Mouse (Mus musculus) midbrain, postnatal 0 days (tissue): ENCODE data around the gene Elovl5. TPM values are rescaled to one million over a fixed set of nuclear protein-coding genes. Genes with fewer than 3 reads are reported as not detected.

Source experiments
- ATAC-seq: fragments of 200-750 bp; cut with Nextera tagmentation; 2 replicates; pipeline ENCODE4 v1.8.0; 2017; ENCODE audit warnings: moderate number of reproducible peaks, mild to moderate bottlenecking, moderate TSS enrichment, moderate library complexity; ENCODE audit not compliant: low FRiP score
- DNase-seq: peaks from one replicate; pipeline ENCODE4 v3.0.0-alpha.2; 2015; ENCODE audit warnings: low spot score
- H3K27ac ChIP-seq: fragments of 300-500 bp; sonication (generic); 2 replicates; pipeline ENCODE4 v1.5.1; 2014; ENCODE audit warnings: low read depth, mild to moderate bottlenecking, low read length, mixed read lengths
- H3K27me3 ChIP-seq: fragments of 300-500 bp; sonication (generic); 2 replicates; pipeline ENCODE4 v1.6.1; 2014; ENCODE audit warnings: low read length, control low read depth, mixed read lengths; ENCODE audit not compliant: insufficient read depth
- H3K36me3 ChIP-seq: fragments of 300-500 bp; sonication (generic); 2 replicates; pipeline ENCODE4 v1.6.1; 2014; ENCODE audit warnings: low read length, control low read depth, mixed read lengths; ENCODE audit not compliant: insufficient read depth
- H3K4me1 ChIP-seq: fragments of 300-500 bp; sonication (generic); 2 replicates; pipeline ENCODE4 v1.6.1; 2014; ENCODE audit warnings: mild to moderate bottlenecking, control low read depth, antibody characterized with exemption, low read length, mixed read lengths; ENCODE audit not compliant: insufficient read depth
- H3K4me2 ChIP-seq: fragments of 300-500 bp; sonication (generic); 2 replicates; pipeline ENCODE4 v1.6.1; 2014; ENCODE audit warnings: low read depth, mild to moderate bottlenecking, low read length, mixed read lengths; ENCODE audit not compliant: poor library complexity, severe bottlenecking
- H3K4me3 ChIP-seq: fragments of 300-500 bp; sonication (generic); 2 replicates; pipeline ENCODE4 v1.5.1; 2014; ENCODE audit warnings: low read depth, mild to moderate bottlenecking, low read length, moderate library complexity
- H3K9ac ChIP-seq: fragments of 300-500 bp; sonication (generic); replicated peaks from 2 replicates; pipeline ENCODE4 v1.6.1; 2014; ENCODE audit warnings: mild to moderate bottlenecking, low read length, moderate library complexity, mixed read lengths; ENCODE audit not compliant: poor library complexity, severe bottlenecking
- H3K9me3 ChIP-seq: fragments of 300-500 bp; sonication (generic); 2 replicates; pipeline ENCODE4 v1.6.1; 2016; ENCODE audit warnings: low read length, control low read depth
- CTCF ChIP-seq: IDR thresholded peaks from 2 replicates; pipeline ENCODE4 v1.5.1; 2016; ENCODE audit warnings: antibody characterized with exemption, mild to moderate bottlenecking
- WGBS: fragments of 180-500 bp; shearing (Covaris S2); extraction: QIAGEN DNeasy Blood & Tissue Kit; methylation state at CpG from one replicate; pipeline ENCODE4 v1.1.7; 2014; 5-methylcytosine and 5-hydroxymethylcytosine counted together
- polyA plus RNA-seq: library from polyadenylated mRNA; unstranded; fragments of >200 nt; fragmentation: Nextera tagmentation; extraction: Ambion mirVana; gene quantifications from 2 replicates; pipeline ENCODE4 v1.2.1, GENCODE M21; 2015
- total RNA-seq: library from RNA; depleted of rRNA; stranded (reverse); fragments of >200 nt; gene quantifications from 2 replicates; pipeline ENCODE4 v1.2.3, GENCODE M21; 2014

The Elovl5 gene
- total and polyA plus RNA-seq, 2 experiments from 2014 or later: 58.4 to 80.0 TPM

- no peaks in the 10 kb centered on the region for H3K4me1 ChIP-seq
- H3K4me2 ChIP-seq: no peak overlapping the region
- no peak overlapping the region for H3K4me3 ChIP-seq
- DNase-seq: no peak
- H3K36me3 ChIP-seq: no peaks in the 10 kb centered on the region
- no peak overlapping the region for H3K27ac ChIP-seq
- H3K9ac ChIP-seq: no peak overlapping the region
- ATAC-seq: no peak
- no peaks in the 10 kb centered on the region for H3K27me3 ChIP-seq
- 97% methylated on average over 3 of the region's 3 CpGs for WGBS
- TF ChIP-seq CTCF: no peak
- H3K9me3 ChIP-seq: no peaks in the 10 kb centered on the region
Measured at GRCm38 (mm10) chr9:77944195-77944594, 27.0 kb downstream of the Elovl5 start.

- Histone ChIP-seq H3K27me3 (no peaks in the 10 kb centered on the region), H3K36me3 (no peaks in the 10 kb centered on the region), H3K9me3 (no peaks in the 10 kb centered on the region), H3K4me2 (no peak overlapping the region), H3K27ac (no peak overlapping the region), H3K4me3 (no peak overlapping the region), H3K9ac (no peak overlapping the region), H3K4me1 (peaks cover 3% of the 10 kb centered on the region; the same call in 1 of the 2 replicates)
- ATAC-seq (no peak), DNase-seq (no peak)
- no peak for TF ChIP-seq CTCF
- WGBS: 92% methylated on average over 6 of the region's 6 CpGs
Measured at GRCm38 (mm10) chr9:77945792-77946666, 28.9 kb downstream of the Elovl5 start.

- DNase-seq (no peak), ATAC-seq (no peak)
- no peaks in the 10 kb centered on the region for H3K9me3 ChIP-seq
- TF ChIP-seq CTCF: no peak
- no peaks in the 10 kb centered on the region for H3K27me3 ChIP-seq
- H3K9ac ChIP-seq: no peak overlapping the region
- H3K4me2 ChIP-seq: no peak overlapping the region
- 92% methylated on average over 2 of the region's 2 CpGs for WGBS
- H3K4me3 ChIP-seq: no peak overlapping the region
- no peak overlapping the region for H3K27ac ChIP-seq
- no peaks in the 10 kb centered on the region for H3K36me3 ChIP-seq
- peaks cover 9% of the 10 kb centered on the region; the same call in 1 of the 2 replicates for H3K4me1 ChIP-seq
Measured at GRCm38 (mm10) chr9:77948214-77948613, 31.1 kb downstream of the Elovl5 start.

GRCm38 (mm10) chr9:77949753-77950268, 32.6 kb downstream of the Elovl5 start:
- Histone ChIP-seq H3K27ac (peak overlapping the region; percentile 52; the same call in 1 of the 2 replicates), H3K9ac (no peak overlapping the region), H3K4me1 (peaks cover 9% of the 10 kb centered on the region; the same call in 1 of the 2 replicates), H3K9me3 (no peaks in the 10 kb centered on the region), H3K4me2 (no peak overlapping the region), H3K27me3 (no peaks in the 10 kb centered on the region), H3K4me3 (no peak overlapping the region), H3K36me3 (no peaks in the 10 kb centered on the region)
- DNase-seq (no peak), ATAC-seq (no peak)
- 35% methylated on average over 7 of the region's 7 CpGs for WGBS
- TF ChIP-seq CTCF: no peak

- Histone ChIP-seq H3K4me2 (no peak overlapping the region), H3K9me3 (no peaks in the 10 kb centered on the region), H3K4me1 (peaks cover 9% of the 10 kb centered on the region; the same call in 1 of the 2 replicates), H3K36me3 (no peaks in the 10 kb centered on the region), H3K27me3 (no peaks in the 10 kb centered on the region), H3K27ac (no peak overlapping the region), H3K4me3 (no peak overlapping the region), H3K9ac (no peak overlapping the region)
- TF ChIP-seq CTCF: no peak
- ATAC-seq: no peak
- DNase-seq: no peak
- WGBS: 91% methylated on average over 7 of the region's 7 CpGs
Measured at GRCm38 (mm10) chr9:77950841-77951475, 33.8 kb downstream of the Elovl5 start.

- H3K36me3 ChIP-seq: no peaks in the 10 kb centered on the region
- H3K27me3 ChIP-seq: no peaks in the 10 kb centered on the region
- no peak overlapping the region for H3K9ac ChIP-seq
- WGBS: 81% methylated on average over 7 of the region's 7 CpGs
- H3K27ac ChIP-seq: no peak overlapping the region
- H3K4me2 ChIP-seq: no peak overlapping the region
- ATAC-seq (no peak), DNase-seq (no peak)
- H3K9me3 ChIP-seq: no peaks in the 10 kb centered on the region
- no peak for TF ChIP-seq CTCF
- peaks cover 9% of the 10 kb centered on the region; the same call in 1 of the 2 replicates for H3K4me1 ChIP-seq
- no peak overlapping the region for H3K4me3 ChIP-seq
Measured at GRCm38 (mm10) chr9:77951971-77952370, 34.8 kb downstream of the Elovl5 start.
